Mouse (Mus musculus) heart, adult 11 months (tissue): ENCODE measurements at regions not wholly inside any gene's neighbourhood (a gene's known extent, or its start where the extent isn't known, plus 50 kb on each side); places are given as distances from the start of the nearest gene placed in this dataset.

Experiments
- DNase-seq: peaks from one replicate; pipeline ENCODE4 v3.0.0; 2022

DNA sequence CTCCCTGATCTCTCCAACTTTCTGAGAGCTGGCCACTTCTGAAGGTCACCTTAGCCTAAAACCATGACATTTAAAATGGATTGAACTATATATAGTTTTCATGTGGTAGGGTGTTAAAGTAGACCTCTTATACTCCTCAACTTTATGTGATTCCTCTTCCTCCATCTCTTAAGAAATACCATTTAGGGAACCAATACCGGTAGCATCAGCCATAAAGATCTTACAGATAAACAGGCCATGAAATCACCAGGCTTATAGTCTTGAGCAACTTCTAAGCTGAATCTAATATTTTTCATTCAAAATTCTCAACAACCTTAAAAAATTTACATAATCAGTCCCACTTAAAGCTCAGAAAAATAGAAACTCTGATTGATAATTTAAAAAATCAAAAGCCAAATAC, 56.2 kb downstream of the Rpl36a-ps1 start:
- no peak for DNase-seq

DNA sequence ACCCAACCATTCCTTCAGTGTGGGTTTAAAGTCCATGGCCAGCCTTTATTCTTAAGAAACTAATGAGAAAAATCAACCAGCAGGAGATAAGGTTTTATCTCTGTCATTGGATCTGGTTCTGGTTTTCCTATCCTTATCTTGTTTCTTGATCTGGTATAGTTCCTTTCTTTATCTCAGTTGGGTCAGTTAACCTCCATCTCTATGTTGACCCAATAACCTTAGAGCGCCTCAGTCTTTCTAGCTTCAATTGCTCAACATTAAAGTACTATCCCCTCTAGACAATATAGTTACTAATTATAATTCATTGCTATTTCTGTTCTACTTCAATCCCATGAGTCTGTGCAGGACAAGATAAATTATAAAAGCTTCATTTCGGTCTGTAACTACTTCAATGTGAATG, 56.7 kb downstream of the Rpl36a-ps1 start:
- DNase-seq, result no peak

DNA sequence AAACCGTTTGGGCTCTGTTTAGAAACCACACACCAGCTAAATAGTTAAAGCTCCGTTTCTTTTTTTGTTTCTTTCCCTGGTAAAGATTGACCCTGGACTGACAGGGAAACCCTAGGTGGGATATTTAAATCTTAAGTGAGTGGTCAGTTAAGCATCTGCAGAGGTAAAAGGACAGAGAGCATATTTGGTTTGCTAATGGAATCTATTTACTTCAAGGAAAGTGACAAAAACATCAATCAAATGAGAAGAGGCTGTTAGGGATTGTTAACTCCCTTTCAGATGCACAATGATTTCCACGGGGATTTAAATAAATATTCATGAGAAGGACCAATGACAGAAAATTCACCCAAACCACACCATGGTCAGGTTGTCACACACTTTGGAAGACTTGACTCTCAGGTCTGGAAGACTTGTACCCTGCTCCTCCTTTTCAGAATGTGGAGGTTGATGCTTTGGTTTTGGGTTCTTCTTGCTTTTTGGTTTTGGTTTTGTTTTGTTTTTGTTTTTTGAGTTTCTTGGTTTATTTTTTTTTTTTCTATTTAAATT, 60.7 kb downstream of the Rpl36a-ps1 start:
- no peak for DNase-seq

DNA sequence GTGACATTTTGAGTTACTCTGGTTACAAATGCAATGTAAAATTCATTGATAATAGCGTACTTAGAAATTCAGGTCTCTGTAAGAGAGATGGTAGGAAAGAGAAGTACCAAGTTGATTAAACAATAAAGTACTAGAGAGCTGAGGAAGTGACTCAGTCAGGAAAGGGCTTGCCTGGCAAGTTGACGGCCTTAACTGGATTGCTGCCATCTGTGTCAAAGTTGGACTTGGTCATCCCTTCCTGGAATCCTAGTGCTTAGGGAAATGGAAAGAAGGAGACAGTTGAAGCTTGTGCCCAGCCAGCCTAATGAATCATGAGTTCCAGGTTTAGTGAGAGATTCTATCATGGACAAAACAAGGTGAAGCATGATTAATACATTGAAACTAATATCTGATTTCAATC, 64.8 kb downstream of the Rpl36a-ps1 start:
- DNase-seq, result peak; percentile 86

DNA sequence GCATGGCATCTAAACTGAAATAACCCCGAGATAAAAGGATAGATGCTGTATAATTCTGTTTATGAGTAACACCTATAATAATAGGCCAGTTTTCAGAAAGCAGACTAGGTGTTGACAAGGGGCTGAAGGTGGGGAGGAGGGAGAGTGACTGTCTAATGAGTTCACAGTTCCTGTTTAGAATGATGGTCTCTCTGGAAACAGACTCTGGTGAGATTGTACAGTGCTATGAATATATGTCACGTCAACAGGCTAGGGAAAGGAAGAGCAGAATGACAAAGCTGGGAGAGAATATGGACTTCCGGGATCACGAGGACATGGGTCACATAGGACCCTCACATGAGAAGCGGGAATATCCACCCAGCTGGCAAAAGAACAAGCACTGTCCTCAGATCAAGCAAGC, 85.9 kb downstream of the Rpl36a-ps1 start:
- DNase-seq, result no peak

DNA sequence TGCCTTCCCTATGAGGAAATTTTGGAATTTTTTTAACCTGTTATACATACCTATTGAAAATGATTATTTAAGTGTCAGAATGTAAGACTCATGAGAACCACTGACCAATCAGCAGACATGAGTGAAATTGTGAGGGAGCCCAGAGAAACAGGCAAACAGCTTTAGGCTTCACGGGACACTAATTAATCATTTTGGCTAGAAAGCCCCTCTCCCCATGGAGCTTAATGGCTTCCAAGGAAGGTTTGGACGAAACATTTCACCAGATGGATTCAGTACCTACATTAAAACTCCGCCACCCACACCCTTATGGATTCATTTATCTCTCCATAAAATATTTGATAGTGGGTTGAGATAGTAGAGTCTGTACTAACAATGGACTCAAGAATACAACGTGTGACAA, 95.2 kb downstream of the Rpl36a-ps1 start:
- DNase-seq, result no peak

DNA sequence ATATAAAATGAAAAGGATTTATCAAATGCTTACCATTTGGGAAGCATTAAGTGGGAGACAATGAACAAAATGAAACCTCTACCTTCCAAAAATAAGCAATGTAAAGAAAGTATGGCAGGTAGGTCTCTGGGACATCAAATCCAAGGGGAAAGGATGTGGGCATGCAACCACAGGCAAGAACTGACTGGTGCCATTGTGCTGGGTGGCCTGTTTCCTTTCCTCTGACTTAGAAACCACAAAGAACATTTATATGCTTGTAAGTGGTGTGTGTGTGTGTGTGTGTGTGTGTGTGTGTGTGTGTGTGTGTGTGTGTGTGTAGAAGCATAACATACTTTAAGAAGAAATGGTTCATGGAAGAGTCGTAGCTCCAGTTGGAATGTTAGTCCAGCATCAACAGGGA, 96.7 kb downstream of the Rpl36a-ps1 start:
- DNase-seq, result no peak

DNA sequence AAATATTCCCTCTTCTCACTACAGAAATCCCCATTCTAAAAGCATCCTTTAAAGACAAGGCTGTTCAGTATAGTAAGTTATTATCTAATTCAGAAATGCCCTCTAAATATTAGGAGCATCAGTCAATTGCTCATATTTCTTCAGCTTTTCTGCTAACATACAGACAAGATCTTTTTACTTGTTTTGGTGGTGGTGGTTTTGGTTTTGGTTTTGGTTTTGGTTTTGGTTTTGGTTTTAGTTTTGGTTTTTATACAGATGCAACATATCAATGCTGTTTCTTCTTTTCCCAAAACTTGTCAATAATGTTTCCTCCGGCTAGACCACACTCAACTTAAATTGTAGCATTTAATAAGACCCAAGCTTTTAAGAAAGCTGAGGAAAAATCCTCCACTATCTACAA, 98.2 kb downstream of the Rpl36a-ps1 start:
- DNase-seq, result no peak

DNA sequence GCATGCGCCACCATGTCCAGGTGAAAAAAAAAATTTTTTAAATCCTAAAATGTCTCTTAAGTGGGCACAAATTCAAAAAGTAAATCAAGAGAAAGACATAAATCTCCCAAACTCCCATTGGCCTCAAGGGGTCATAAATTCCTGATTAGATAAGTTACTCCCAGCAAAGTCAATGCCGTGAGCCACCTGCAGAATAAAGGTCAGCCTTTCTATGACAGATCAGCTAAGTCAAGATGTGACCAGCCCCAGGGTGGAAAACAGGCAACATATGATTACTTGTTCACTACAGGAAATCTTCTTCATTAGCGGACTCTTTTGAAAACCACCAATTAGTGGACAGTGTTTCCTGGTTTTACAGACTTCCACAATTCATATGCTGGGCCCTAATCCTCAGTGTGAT, 101.4 kb downstream of the Rpl36a-ps1 start:
- DNase-seq, result no peak

DNA sequence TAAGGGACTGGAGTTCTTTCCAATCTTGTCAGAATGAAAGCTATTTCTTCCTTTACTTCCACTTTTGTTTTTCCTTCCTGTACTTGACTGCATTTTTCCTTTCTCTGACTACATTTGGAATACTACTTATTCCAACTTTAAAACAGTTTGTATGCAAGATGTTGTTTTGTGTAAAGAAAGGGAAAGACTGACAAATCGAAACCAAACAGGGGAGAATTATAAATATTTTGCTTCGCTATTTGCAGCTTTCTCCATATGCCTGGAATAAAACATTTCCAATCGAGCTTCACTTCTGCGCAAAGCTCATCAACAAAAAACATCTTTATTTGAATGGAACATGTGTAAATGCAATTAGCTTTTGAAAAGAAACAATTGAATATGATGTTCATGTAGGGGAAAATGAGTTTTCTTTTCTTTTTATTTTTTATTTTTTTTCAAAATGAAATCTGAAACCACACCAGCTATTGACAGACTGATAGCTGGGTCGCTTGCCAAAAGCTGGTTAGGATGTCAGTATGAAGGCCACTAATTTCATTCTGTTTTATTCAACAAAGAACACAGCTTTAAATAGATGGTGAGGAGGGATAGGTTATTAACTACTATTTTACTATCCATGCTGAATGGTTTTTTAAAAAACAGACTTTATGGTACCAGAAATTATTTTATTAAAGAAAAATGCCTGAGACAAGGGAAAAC, 102.7 kb downstream of the Rpl36a-ps1 start:
- no peak for DNase-seq

DNA sequence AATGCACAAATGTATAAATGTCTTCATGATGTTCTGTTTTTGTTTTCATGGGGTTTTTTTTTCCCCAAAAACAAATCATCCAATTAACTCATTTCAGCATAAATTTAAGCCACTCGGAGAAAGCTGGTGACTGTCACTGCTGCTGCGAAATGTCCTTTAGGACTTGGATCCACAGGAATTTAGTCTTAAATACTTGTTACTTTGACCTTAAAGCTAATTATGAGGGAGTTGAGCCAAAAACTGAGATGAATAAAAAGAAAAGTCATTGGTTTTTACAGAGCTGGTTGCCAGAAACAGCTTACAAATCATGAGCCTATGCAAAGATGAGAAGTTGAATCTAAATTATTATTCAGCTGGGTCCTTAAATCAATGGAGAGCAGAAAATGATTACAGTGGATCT, 106.5 kb downstream of the Rpl36a-ps1 start:
- DNase-seq, result peak; percentile 12

DNA sequence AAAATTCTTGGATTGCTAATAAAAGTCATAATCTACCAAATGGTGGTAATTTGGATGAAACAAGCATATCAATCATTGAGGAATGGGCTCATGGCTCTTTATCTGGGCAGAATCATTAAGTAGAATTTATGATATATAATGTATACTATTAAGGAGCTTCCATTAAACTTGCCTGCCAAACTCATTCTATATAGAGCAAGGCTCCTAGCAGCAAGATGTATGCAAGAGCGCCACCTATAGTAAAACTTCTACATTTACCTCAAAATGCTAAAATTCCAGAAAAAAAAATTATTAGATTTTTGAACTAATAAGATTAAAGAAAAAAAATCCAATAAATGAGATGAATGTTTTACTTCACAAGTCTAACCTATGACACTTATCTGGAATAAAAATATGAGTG, 107.1 kb downstream of the Rpl36a-ps1 start:
- no peak for DNase-seq

DNA sequence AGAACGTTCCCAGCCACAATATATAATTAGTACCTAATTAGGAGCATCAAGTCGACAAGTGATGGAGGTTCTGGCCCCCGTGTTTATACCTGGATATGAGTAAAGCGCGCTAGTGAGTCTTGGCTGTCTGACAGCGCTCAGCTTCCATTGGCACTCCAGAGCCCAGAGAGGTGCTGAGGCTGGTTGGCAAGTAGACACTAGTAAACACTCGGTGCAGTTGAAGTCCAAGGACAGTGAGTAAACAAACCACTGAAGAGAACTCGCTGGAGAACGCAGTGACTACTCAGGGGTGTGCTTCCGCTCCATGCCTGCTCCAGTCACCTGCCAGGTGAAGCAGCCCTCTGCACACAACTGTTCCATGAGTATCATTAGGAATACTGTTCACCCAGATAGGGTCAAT, 111.5 kb downstream of the Rpl36a-ps1 start:
- DNase-seq, result peak; percentile 52

DNA sequence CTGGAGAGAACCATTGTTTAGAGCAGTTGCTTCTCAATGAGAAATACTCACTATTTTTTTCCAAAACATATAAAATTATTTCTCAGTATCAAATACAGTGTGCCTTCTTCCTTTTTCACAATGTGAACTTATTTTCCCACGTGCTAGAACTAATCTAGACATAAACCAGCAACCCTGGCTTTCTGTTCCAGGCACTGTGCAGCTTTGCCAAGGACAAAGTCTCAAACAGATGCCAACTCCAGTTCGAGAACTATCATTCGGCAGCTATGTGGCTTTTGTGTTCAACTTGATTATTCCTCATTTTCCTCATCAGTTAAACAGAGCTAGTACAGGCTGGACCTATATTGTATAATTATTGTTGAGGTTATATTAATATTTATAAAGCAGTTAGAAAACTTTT, 116.2 kb downstream of the Rpl36a-ps1 start:
- DNase-seq, result peak; percentile 39

DNA sequence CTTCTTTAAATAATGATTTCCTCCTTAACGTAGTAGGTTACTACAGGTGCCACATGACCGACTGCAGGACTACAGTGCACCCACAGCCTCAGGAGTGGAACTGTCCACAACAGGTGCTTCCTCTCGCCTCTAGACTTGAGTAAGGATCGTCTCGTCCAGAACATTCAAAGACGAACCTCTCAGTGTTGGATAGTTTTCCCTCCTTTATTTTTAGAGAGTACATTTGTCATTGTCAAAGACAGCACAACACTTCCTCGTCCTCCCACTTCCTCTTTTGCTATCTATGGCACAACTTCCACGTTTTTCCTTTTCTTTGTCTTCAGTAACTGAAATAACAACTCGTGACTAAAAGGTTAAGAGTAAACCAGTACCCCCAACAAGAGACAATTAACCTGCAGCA, 120.7 kb downstream of the Rpl36a-ps1 start:
- DNase-seq, result peak; percentile 55

DNA sequence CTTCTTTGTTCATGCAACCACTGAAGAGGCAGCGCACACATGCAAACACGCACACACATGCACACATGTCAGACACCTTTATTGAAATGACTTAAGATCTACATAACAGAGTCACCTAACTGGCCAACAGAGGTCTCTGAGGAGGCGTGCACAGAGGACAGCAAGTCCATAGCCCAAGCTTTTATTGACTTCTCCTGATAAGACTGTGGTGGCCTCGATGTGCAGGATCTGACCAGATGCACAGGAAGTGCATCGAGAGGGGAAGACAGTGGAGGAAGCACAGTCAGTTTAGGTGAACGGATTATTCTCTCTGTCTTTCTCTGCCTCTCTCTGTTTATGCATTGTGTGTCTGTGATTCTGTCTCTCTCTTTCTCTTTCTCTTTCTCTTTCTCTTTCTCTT, 124.2 kb downstream of the Rpl36a-ps1 start:
- DNase-seq, result peak; percentile 61

DNA sequence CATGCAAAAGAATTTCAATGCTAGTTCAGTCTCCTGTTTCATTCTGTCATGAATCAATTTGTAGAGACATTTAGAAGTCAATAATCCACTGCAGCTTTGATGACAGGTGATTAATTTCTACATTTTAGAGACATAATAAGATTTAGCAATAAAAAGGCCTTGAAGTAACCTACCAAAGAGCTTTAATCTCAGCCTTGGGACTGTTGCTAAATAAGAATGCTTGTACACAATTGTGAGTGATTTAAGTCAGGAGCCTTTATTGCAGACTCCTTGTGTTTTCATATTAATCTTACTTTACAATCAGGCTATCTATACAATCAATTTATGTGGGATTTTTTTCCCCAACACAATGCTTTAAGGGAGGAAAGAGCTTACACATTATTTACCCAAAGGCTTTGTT, 127.2 kb downstream of the Rpl36a-ps1 start:
- DNase-seq, result no peak

DNA sequence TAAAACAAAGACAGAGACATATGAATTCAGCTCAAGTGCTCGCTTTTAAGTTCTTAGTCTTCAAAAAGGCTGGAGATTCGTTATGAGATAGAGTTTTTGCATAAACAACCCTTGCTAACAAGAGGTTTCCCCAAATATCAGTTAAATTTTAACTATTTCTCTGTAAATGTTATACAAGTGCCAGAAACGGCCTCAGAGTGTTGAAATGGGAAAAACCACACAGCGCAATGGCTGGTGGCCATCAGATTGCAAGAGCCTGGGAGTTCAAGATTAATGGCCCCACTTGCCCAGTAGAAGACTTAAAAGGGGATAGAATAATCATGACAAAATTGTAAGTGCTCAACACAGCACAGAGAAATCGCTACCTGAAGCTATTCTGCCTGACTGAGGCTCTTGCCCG, 130.1 kb downstream of the Rpl36a-ps1 start:
- peak; percentile 9 for DNase-seq

DNA sequence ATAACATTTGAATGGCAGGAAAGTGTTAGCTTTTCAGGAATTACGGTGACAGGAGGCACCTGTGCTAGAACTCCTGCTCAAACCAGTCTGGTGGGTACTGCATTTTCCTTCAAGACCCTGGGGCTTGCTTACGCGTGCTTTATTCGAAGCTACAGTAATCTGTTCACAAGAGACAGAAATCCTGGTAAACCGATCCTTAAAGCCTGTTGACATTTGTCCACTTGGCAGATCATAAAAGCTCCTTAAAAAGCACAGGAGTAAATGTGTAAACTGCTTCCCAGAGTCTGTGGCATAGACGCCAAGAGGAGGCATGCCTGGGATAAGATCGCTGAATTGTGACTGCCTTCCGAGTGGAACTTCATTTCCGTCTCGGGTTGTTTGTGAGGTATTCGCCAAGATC, 130.5 kb downstream of the Rpl36a-ps1 start:
- peak; percentile 41 for DNase-seq

DNA sequence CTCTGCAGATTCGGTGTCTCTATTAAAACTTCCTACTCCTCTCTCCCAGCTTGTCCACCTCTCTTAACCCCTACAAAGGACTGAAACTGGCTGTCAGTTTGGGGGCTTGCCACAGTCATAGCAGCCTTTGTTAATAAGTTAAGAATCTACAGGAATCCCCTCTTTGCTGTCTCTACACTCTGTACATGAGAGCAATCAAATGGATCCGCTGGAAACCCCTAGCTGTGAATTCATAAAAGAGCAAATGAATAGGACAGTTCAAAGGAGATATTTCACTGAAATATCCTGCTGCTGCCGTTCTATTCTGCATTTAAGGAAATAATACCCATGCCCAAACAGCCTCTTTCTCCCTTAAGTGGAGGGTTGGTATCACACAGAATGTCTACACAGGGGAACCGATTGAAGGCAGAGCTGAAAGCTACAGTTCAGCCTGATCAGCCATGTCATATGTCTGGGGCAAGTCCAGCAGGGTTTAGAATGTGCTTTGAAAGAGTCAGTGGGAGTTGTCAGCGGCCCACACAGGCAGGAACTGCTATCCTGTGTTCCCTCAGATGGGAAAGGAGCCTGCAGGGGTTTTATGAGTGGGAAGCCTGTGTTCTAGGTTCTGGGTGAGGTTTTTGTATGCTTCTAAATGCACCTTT, 131.9 kb downstream of the Rpl36a-ps1 start:
- peak; percentile 43 for DNase-seq

DNA sequence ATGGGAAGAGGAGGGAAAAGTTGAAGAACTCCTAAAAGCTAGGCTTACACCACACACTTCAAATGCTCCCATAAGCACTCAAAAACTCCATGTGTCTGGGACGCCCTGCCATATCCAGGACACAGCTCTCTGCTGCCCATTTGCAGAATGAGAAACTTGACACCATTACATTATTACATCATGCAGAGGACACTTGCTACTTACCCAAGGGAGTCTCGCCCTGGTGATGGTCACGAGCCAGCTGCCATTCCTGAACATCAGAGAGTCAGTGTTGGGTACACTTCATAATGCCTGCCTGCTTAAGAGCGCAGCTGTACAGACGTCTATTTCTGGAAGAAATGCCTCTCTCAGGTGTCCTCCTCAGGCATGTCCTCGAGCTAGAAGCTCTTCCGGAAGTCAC, 135.3 kb downstream of the Rpl36a-ps1 start:
- DNase-seq, result peak; percentile 57

DNA sequence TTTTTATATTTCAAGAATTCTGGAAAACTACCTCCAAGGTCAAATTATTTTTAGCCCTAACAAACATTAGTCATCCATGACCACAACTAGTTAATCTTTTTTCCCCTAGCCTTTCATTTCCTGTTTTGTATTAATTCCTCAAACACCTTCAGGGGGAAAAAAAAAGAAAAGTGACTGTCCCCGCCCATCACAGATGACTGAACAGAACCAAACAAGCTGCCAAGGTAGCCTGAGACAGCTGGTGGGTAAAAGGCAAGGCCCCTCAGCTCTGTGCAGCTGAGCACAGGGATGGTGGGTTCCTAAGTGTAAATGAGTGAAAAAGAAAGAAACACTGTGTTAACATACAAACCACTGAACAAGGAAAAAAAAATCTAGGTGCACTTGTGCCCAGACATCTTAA, 145.6 kb downstream of the Rpl36a-ps1 start:
- peak; percentile 64 for DNase-seq

DNA sequence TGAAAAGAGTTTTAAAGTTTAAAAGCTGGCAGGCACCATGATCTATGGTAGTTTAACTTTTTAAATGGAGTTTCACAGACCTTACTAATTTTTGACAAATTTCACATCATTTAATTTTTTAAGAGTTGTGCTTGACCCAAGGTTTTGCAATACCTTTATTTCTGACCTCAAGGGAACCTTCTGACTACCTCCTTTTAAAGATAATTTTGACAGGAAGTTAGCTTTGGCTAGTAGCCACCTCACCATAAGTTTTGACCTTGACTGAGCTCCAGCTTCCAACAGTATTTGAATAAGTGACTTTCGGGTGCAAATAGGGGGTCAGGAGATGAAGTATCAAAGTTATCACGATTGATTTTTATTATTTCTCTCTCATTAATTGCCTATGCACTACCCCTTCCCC, 149.9 kb downstream of the Rpl36a-ps1 start:
- no peak for DNase-seq

DNA sequence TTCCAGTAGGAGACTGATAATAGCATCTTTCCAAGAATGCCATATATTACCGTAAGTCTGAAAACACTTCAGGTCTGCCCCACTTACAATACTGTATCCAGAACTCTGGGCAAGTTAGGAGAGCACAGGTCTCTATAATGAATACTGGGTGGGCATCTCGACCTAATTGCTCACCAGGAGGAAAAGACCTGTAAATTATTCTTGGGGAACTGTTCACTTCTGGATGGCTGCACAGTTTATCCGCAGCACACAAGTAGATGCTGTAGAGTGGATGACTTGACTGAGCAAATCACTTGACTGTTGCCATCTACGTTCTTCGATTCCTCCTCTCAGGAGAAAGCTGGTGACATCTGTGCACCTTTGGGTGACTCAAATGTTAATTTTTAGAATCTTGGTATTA, 159.8 kb downstream of the Rpl36a-ps1 start:
- no peak for DNase-seq
